ENCODE assay signal across 25 mouse cellular contexts in genomic region chr14:46783327-46783926, GRCm38 (mm10).
"Had no signal": no experiment of that assay in that cellular context is flagged by ENCODE, and none has a peak within 500 bp of the region (broad histone marks: within the 10 kb centered on the region; RNA-seq: fewer than 3 reads in every experiment).

No protein-coding gene starts in this region.

- H3K9ac ChIP-seq: heart, embryonic 13.5 days; heart, embryonic 15.5 days; hindbrain, embryonic 13.5 days; hindbrain, embryonic 15.5 days; kidney, embryonic 15.5 days; limb, embryonic 13.5 days; limb, embryonic 15.5 days; liver, embryonic 12.5 days had no signal

- DNase-seq: gastrocnemius, postnatal 14 days; gastrocnemius, postnatal 36 days; heart, adult 18-20 months; heart, postnatal 14 days; heart, postnatal 36 days; kidney, adult 11 months; kidney, adult 2 months; kidney, adult 9 months; kidney, postnatal 14 days; kidney, postnatal 36 days; layer of hippocampus, adult 9-11 months; layer of hippocampus, postnatal 36 days; left cerebral cortex, postnatal 4 days had no signal

- H3K27me3 ChIP-seq: heart, embryonic 13.5 days; heart, embryonic 15.5 days; hindbrain, embryonic 13.5 days; hindbrain, embryonic 15.5 days; kidney, embryonic 15.5 days; limb, embryonic 13.5 days; limb, embryonic 15.5 days; liver, embryonic 12.5 days had no signal

- ATAC-seq: hindbrain, postnatal 0 days; intestine, embryonic 16.5 days; liver, embryonic 12.5 days had no signal

- H3K27ac ChIP-seq: heart, embryonic 13.5 days; heart, embryonic 15.5 days; hindbrain, embryonic 13.5 days; hindbrain, embryonic 15.5 days; hindbrain, postnatal 0 days; kidney, embryonic 15.5 days; kidney, postnatal 0 days; limb, embryonic 13.5 days; limb, embryonic 15.5 days; liver, embryonic 12.5 days had no signal

- H3K4me3 ChIP-seq: heart, embryonic 13.5 days; heart, embryonic 15.5 days; hindbrain, embryonic 13.5 days; hindbrain, embryonic 15.5 days; kidney, embryonic 15.5 days; limb, embryonic 13.5 days; limb, embryonic 15.5 days; liver, embryonic 12.5 days had no signal

- H3K9me3 ChIP-seq: heart, embryonic 15.5 days; kidney, embryonic 15.5 days; limb, embryonic 15.5 days had no signal

- H3K4me2 ChIP-seq: heart, embryonic 11.5 days; heart, embryonic 13.5 days; heart, embryonic 15.5 days; hindbrain, embryonic 13.5 days; hindbrain, embryonic 15.5 days; kidney, embryonic 15.5 days; limb, embryonic 13.5 days; limb, embryonic 15.5 days; liver, embryonic 12.5 days had no signal
